Comparison of ENCODE assay signal across 27 mouse cellular contexts in genomic region chr16:47791456-47791855, GRCm38 (mm10).
DNase-seq lines count a peak whose midpoint lies in the region; ATAC-seq and TF ChIP-seq lines count a peak whose summit lies in the region.
"Had no signal": no experiment of that assay in that cellular context is flagged by ENCODE, and none has a peak within 500 bp of the region (broad histone marks: within the 10 kb centered on the region; RNA-seq: fewer than 3 reads in every experiment).

No protein-coding gene starts in this region.

- H3K4me3 ChIP-seq in left cerebral cortex, adult 2 months: no peak overlapping the region
- H3K4me3 ChIP-seq: embryonic facial prominence, embryonic 13.5 days; embryonic facial prominence, embryonic 15.5 days; erythroblast, embryonic 14.5 days; forebrain, embryonic 10.5 days; forebrain, embryonic 12.5 days had no signal

- no peak for DNase-seq in frontal cortex, postnatal 10 days (ENCODE audit: low spot score in 2 of 2)
- no peak for DNase-seq in left cerebral cortex, adult 2 months (ENCODE audit: extremely low spot score in 1 of 2, low spot score in 2 of 2)
- DNase-seq in left cerebral cortex, postnatal 4 days: no peak
- DNase-seq in right cerebral cortex, adult 18-20 months: peak; percentile 20
- DNase-seq in right cerebral cortex, postnatal 14 days: no peak
- DNase-seq in heart, adult 8-10 months (ENCODE audit: low spot score): no peak
- DNase-seq: adrenal gland, adult 8-10 months; adrenal gland, postnatal 14 days; adrenal gland, postnatal 36 days; B cell, adult 2 months; cerebellum, adult 11 months; cerebellum, adult 18-20 months; cerebellum, adult 8-10 months; cerebellum, adult 9-11 months; cerebellum, postnatal 14 days; cerebellum, postnatal 36 days; embryo, embryonic 11 days had no signal

- intact Hi-C loops in left cerebral cortex, adult 2 months (cut with DNase I): loop anchor here (5.0 kb wide), 1 partner anchor 61 kb away; no protein-coding TSS in a partner anchor
- intact Hi-C loops in left cerebral cortex, postnatal 4 days (cut with DNase I): no loop called here

- peak overlapping the region; percentile 66; the same call in 1 of the 2 replicates for H3K27ac ChIP-seq in left cerebral cortex, adult 2 months
- H3K27ac ChIP-seq: embryonic facial prominence, embryonic 13.5 days; embryonic facial prominence, embryonic 15.5 days; forebrain, embryonic 10.5 days; forebrain, embryonic 12.5 days had no signal

- ATAC-seq in frontal cortex, adult (ENCODE audit: low TSS enrichment): peak; percentile 99
- ATAC-seq: activated CD4-positive, CD25-positive, alpha-beta regulatory T cell, adult 4 months; CD4-positive, CD25-positive, alpha-beta regulatory T cell, adult 4 months; forebrain, embryonic 14.5 days; Patski had no signal

- no peak for TF ChIP-seq CTCF in left cerebral cortex, adult 2 months (IDR thresholded peaks at IDR 0.05)
